Mouse (Mus musculus) liver, embryonic 14.5 days (tissue): ENCODE results near the gene Svs1.

Experiments used
- CTCF ChIP-seq: IDR thresholded peaks from 2 replicates; pipeline ENCODE4 v1.5.1; 2016; ENCODE audit warnings: antibody characterized with exemption, low read depth, control low read depth
- EP300 ChIP-seq: IDR thresholded peaks from 2 replicates; pipeline ENCODE4 v1.6.1; 2016; ENCODE audit warnings: antibody characterized with exemption, low read depth

DNA sequence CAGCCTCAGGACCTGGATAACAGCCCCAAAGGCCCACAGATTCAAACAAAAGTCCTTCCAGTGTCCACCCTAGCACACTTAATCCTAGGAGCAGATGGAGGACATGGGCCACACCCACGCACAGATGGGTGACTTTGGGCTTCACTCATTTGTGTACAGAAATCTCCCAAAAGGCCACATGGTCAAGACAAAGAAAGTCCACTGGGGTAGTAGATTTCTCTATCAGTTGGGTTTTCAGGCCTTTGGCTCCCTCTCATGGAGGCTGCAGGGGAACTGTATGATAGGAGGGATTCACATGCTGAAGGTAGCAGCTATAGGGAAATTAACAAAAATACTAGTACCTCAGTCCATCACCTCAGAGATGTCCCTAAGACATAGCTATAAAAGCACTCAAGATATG, 28.6 kb upstream of the Svs1 start:
- TF ChIP-seq CTCF (no peak), EP300 (no peak)
